Mouse (Mus musculus) MEL (cell line): ENCODE data around the gene Gramd4. TPM values are rescaled to one million over a fixed set of nuclear protein-coding genes. Genes with fewer than 3 reads are reported as not detected.

Source experiments
- DNase-seq: peaks from one replicate; pipeline ENCODE4 v3.0.0; 2011; ENCODE audit warnings: low read depth, low spot score
- H3K27ac ChIP-seq: 2 replicates; pipeline ENCODE4 v1.5.1; 2012; ENCODE audit warnings: low read depth, mild to moderate bottlenecking, control low read depth, low read length, moderate library complexity; ENCODE audit not compliant: control insufficient read depth
- H3K27me3 ChIP-seq, 2 experiments: fragments of 150-350 bp in 1 of 2; sonication (generic) in 1 of 2; 2 replicates each; pipeline ENCODE4 v1.6.1; 2012; ENCODE audit warnings: low read length in 2 of 2, mild to moderate bottlenecking in 2 of 2, improper control_type of control experiment in 1 of 2, moderate library complexity in 1 of 2; ENCODE audit not compliant: insufficient read depth in 2 of 2, control insufficient read depth in 1 of 2
- H3K36me3 ChIP-seq, 2 experiments: 2 replicates each; pipeline ENCODE4 v1.6.1; 2012 to 2014; ENCODE audit warnings: low read length in 2 of 2, improper control_type of control experiment in 1 of 2, inconsistent platforms in 1 of 2, mild to moderate bottlenecking in 1 of 2; ENCODE audit not compliant: insufficient read depth in 2 of 2, control insufficient read depth in 1 of 2
- H3K4me1 ChIP-seq, 2 experiments: fragments of 150-350 bp in 1 of 2; sonication (generic) in 1 of 2; 2 replicates each; pipeline ENCODE4 v1.6.1; 2012; ENCODE audit warnings: low read length in 2 of 2, improper control_type of control experiment in 1 of 2, mild to moderate bottlenecking in 1 of 2; ENCODE audit not compliant: insufficient read depth in 2 of 2, control insufficient read depth in 1 of 2
- H3K4me3 ChIP-seq, 2 experiments: fragments of 150-350 bp in 1 of 2; sonication (generic) in 1 of 2; 2 replicates each; pipeline ENCODE4 v1.5.1; 2012; ENCODE audit warnings: low read depth in 2 of 2, low read length in 2 of 2, mild to moderate bottlenecking in 2 of 2, moderate library complexity in 2 of 2, control low read depth in 1 of 2, improper control_type of control experiment in 1 of 2; ENCODE audit not compliant: control insufficient read depth in 1 of 2, insufficient read depth in 1 of 2
- H3K79me2 ChIP-seq: 2 replicates; pipeline ENCODE4 v1.6.1; 2012; ENCODE audit warnings: mild to moderate bottlenecking, low read length, moderate library complexity; ENCODE audit not compliant: control insufficient read depth, poor library complexity, insufficient read depth
- H3K9ac ChIP-seq: 2 replicates; pipeline ENCODE4 v1.6.1; 2012; ENCODE audit warnings: low read depth, mild to moderate bottlenecking, control low read depth, low read length, moderate library complexity; ENCODE audit not compliant: control insufficient read depth, poor library complexity, severe bottlenecking
- H3K9me3 ChIP-seq: fragments of 150-350 bp; sonication (generic); replicated peaks from 2 replicates; pipeline ENCODE4 v1.6.1; 2012; ENCODE audit warnings: mild to moderate bottlenecking, low read length, improper control_type of control experiment, moderate library complexity; ENCODE audit not compliant: insufficient read depth
- CHD2 ChIP-seq: IDR thresholded peaks from 2 replicates; pipeline ENCODE4 v1.6.1; 2011; ENCODE audit warnings: low read length, improper control_type of control experiment
- CTCF ChIP-seq, 3 experiments: IDR thresholded peaks in 2 of 3; conservative IDR thresholded peaks in 1 of 3; 2 replicates each; pipeline ENCODE4 v1.5.1; 2011 to 2012; ENCODE audit warnings: low read length in 3 of 3, low read depth in 2 of 3, mild to moderate bottlenecking in 2 of 3, improper control_type of control experiment in 1 of 3, inconsistent platforms in 1 of 3, mixed read lengths in 1 of 3, moderate library complexity in 1 of 3; ENCODE audit not compliant: control insufficient read depth in 1 of 3, insufficient read depth in 1 of 3, poor library complexity in 1 of 3, severe bottlenecking in 1 of 3
- GABPA ChIP-seq: IDR thresholded peaks from 2 replicates; pipeline ENCODE4 v1.6.1; 2012; ENCODE audit warnings: low read depth, mild to moderate bottlenecking, inconsistent platforms, low read length, improper control_type of control experiment, moderate library complexity
- HCFC1 ChIP-seq: IDR thresholded peaks from 2 replicates; pipeline ENCODE4 v1.6.1; 2012; ENCODE audit warnings: low read depth, mild to moderate bottlenecking, inconsistent platforms, low read length, improper control_type of control experiment, moderate library complexity
- KAT2A ChIP-seq: conservative IDR thresholded peaks from 2 replicates; pipeline ENCODE4 v1.6.1; 2012; ENCODE audit warnings: low read depth, low read length, improper control_type of control experiment, inconsistent platforms
- MAZ ChIP-seq: IDR thresholded peaks from 2 replicates; pipeline ENCODE4 v1.6.1; 2012; ENCODE audit warnings: low read depth, mild to moderate bottlenecking, inconsistent platforms, low read length, improper control_type of control experiment
- MEF2A ChIP-seq: IDR thresholded peaks from 2 replicates; pipeline ENCODE4 v1.6.1; 2014; ENCODE audit warnings: low read depth, mild to moderate bottlenecking, inconsistent platforms, low read length, improper control_type of control experiment; ENCODE audit not compliant: poor library complexity, insufficient replicate concordance, severe bottlenecking; ENCODE audit errors: extremely low read depth
- NELFE ChIP-seq: IDR thresholded peaks from 2 replicates; pipeline ENCODE4 v1.6.1; 2011; ENCODE audit warnings: low read depth, low read length, improper control_type of control experiment
- POLR2A ChIP-seq, 2 experiments: IDR thresholded peaks; 2 replicates each; pipeline ENCODE4 v1.6.1; 2011 to 2012; ENCODE audit warnings: low read length in 2 of 2, mild to moderate bottlenecking in 2 of 2, control low read depth in 1 of 2, improper control_type of control experiment in 1 of 2, low read depth in 1 of 2, moderate library complexity in 1 of 2; ENCODE audit not compliant: control insufficient read depth in 1 of 2, insufficient read depth in 1 of 2, poor library complexity in 1 of 2
- RAD21 ChIP-seq: IDR thresholded peaks from 2 replicates; pipeline ENCODE4 v1.6.1; 2011; ENCODE audit warnings: mild to moderate bottlenecking, low read depth, low read length, improper control_type of control experiment
- RCOR1 ChIP-seq: IDR thresholded peaks from 2 replicates; pipeline ENCODE4 v1.6.1; 2012; ENCODE audit warnings: low read depth, mild to moderate bottlenecking, inconsistent platforms, low read length, improper control_type of control experiment
- TAL1 ChIP-seq: IDR thresholded peaks from 2 replicates; pipeline ENCODE4 v1.6.1; 2012; ENCODE audit warnings: mild to moderate bottlenecking, inconsistent platforms, low read length, moderate library complexity, mixed read lengths
- TCF12 ChIP-seq: IDR thresholded peaks from 2 replicates; pipeline ENCODE4 v1.6.1; 2014; ENCODE audit warnings: low read depth, mild to moderate bottlenecking, inconsistent platforms, low read length, improper control_type of control experiment, moderate library complexity
- ZC3H11A ChIP-seq: IDR thresholded peaks from 2 replicates; pipeline ENCODE4 v1.6.1; 2012; ENCODE audit warnings: low read depth, mild to moderate bottlenecking, inconsistent platforms, low read length, improper control_type of control experiment
- ZKSCAN1 ChIP-seq: IDR thresholded peaks from 2 replicates; pipeline ENCODE4 v1.6.1; 2012; ENCODE audit warnings: low read depth, mild to moderate bottlenecking, inconsistent platforms, low read length, improper control_type of control experiment, moderate library complexity
- ZMIZ1 ChIP-seq: IDR thresholded peaks from 2 replicates; pipeline ENCODE4 v1.6.1; 2012; ENCODE audit warnings: low read depth, mild to moderate bottlenecking, inconsistent platforms, low read length, improper control_type of control experiment, moderate library complexity
- polyA plus RNA-seq, 2 experiments: library from polyadenylated mRNA; stranded (reverse) in 1 of 2; unstranded in 1 of 2; fragments of >175 nt in 1 of 2; fragments of >200 nt in 1 of 2; gene quantifications; 2 replicates each; pipeline versions ENCODE4 v1.2.1 to v1.2.4; 2012; ENCODE audit warnings: low replicate concordance in 2 of 2, low read depth in 1 of 2; ENCODE audit not compliant: insufficient read length in 2 of 2, insufficient read depth in 1 of 2, missing spikeins in 1 of 2
- total RNA-seq: library from RNA; depleted of rRNA; stranded (reverse); fragments of 300-350 nt; gene quantifications from 2 replicates; pipeline ENCODE4 v1.2.3, GENCODE M21; 2012

The Gramd4 gene
- total and polyA plus RNA-seq, 3 experiments: 35.2 to 43.1 (median 38.0) TPM

DNA sequence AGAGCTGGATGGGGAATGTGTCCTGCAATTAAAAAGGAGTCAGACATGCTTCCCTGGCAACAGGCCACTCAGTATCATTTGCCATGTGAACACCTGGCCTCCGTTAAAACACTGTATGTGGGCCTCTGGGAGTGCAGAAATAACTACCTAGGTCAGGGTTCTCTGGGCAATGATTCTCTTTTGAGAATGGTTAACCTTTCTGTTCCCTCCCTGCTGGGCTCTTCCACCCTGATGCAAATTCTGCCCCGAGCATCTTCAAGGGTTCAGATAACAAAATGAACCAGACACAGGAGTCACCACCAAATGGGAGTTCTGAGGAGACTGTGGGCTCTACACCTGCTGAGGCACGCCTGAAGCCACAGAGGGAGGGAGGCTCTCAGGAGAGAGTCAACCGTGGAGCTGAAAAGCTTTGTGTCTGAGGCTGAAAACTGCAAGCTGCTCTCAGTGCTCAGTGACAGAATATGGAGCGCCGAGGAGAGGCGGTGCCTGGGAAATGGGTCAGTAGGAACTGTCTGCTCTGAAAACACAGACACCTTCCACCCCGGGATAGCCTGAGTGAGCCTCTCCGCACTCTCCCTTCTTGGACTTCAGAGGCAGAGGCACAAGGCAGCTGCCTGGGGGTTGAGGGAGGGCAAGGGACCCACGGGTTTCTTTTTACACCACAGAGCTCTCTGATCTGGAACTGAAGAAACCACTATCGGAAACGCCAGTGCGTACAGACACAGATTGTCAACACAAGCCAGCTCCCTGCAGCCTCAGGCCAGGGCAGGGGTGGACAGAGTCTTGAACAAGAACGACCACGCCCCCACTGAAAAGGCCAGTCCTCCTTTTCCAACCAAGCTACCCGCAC is 115.9 kb downstream of the Gramd4 start:
- Histone ChIP-seq H3K36me3 (no peaks in the 10 kb centered on the region), H3K27me3 (no peaks in the 10 kb centered on the region), H3K27ac (no peak overlapping the region), H3K79me2 (no peaks in the 10 kb centered on the region), H3K9ac (no peak overlapping the region), H3K9me3 (no peaks in the 10 kb centered on the region), H3K4me3 (no peak overlapping the region), H3K4me1 (no peaks in the 10 kb centered on the region)
- TF ChIP-seq RCOR1 (no peak), NELFE (no peak), GABPA (no peak), CTCF (IDR thresholded peaks at IDR 0.05 in 2 of 3, conservative IDR thresholded peaks at IDR 0.05 in 1 of 3; ENCODE audit: control insufficient read depth in 1 of 3, insufficient read depth in 1 of 3, low read depth in 2 of 3, low read length in 3 of 3, poor library complexity in 1 of 3, severe bottlenecking in 1 of 3) (no peak), ZKSCAN1 (no peak), POLR2A (IDR thresholded peaks at IDR 0.05; ENCODE audit: control insufficient read depth in 1 of 2, insufficient read depth in 1 of 2, low read depth in 1 of 2, low read length in 2 of 2, poor library complexity in 1 of 2) (no peak), KAT2A (no peak), TAL1 (no peak), MAZ (no peak), ZC3H11A (no peak), RAD21 (no peak)
- DNase-seq: no peak

GRCm38 (mm10) chr15:86175253-86176050 is 118.0 kb downstream of the Gramd4 start:
- no peaks in the 10 kb centered on the region for H3K79me2 ChIP-seq
- H3K4me1 ChIP-seq: peaks cover 3 to 4% of the 10 kb centered on the region in 2 experiments; a peak in 1 of 4 replicates
- no peak for TF ChIP-seq HCFC1
- TF ChIP-seq KAT2A: no peak
- TF ChIP-seq TCF12: no peak
- no peak for TF ChIP-seq CHD2
- TF ChIP-seq CTCF (IDR thresholded peaks at IDR 0.05 in 2 of 3, conservative IDR thresholded peaks at IDR 0.05 in 1 of 3; ENCODE audit: control insufficient read depth in 1 of 3, insufficient read depth in 1 of 3, low read depth in 2 of 3, low read length in 3 of 3, poor library complexity in 1 of 3, severe bottlenecking in 1 of 3): no peak
- no peak for TF ChIP-seq MEF2A
- TF ChIP-seq ZC3H11A: no peak
- TF ChIP-seq ZMIZ1: no peak
- TF ChIP-seq, all 39 proteins: peak for 0
- Histone ChIP-seq H3K36me3 (peaks cover 0 to 8% of the 10 kb centered on the region in 2 experiments; a peak in 2 of 4 replicates), H3K9ac (no peak overlapping the region), H3K27ac (no peak overlapping the region), H3K27me3 (no peaks in the 10 kb centered on the region), H3K4me3 (no peak overlapping the region), H3K9me3 (no peaks in the 10 kb centered on the region)
- no peak for DNase-seq
